ENCODE assay signal across 7 mouse cellular contexts in genomic region chr7:109968924-109969450, GRCm38 (mm10). TPM values are rescaled to one million over a fixed set of nuclear protein-coding genes. Genes with fewer than 3 reads are reported as not detected.
DNase-seq lines count a peak whose midpoint lies in the region; ATAC-seq and TF ChIP-seq lines count a peak whose summit lies in the region.

No protein-coding gene starts in this region.

- peak; percentile 82 for ATAC-seq in lung, embryonic 16.5 days (ENCODE audit: low read depth)
- ATAC-seq in intestine, postnatal 0 days, result no peak; the same call in 1 of the 2 replicates
- ATAC-seq in midbrain, embryonic 12.5 days (ENCODE audit: low FRiP score, low read depth), result peak; percentile 66

- no peak overlapping the region for H3K4me3 ChIP-seq in lung, embryonic 16.5 days (ENCODE audit: low read length)
- no peak overlapping the region for H3K4me3 ChIP-seq in lung, adult 2 months (replicated peaks; ENCODE audit: extremely low read depth, low read depth, low read length)
- no peak overlapping the region for H3K4me3 ChIP-seq in embryonic fibroblast, embryonic 13.5 days (ENCODE audit: insufficient read depth, low read length)
- H3K4me3 ChIP-seq in intestine, postnatal 0 days (ENCODE audit: low read depth, low read length), result no peak overlapping the region
- H3K4me3 ChIP-seq in midbrain, embryonic 12.5 days, result no peak overlapping the region

- WGBS in lung, embryonic 16.5 days, result 0% methylated on average over 2 of the region's 2 CpGs
- WGBS in lung, adult 2 months, result 0% methylated on average over 2 of the region's 2 CpGs
- 20% methylated on average over 1 of the region's 2 CpGs for WGBS in intestine, postnatal 0 days
- 13% methylated on average over 2 of the region's 2 CpGs for WGBS in midbrain, embryonic 12.5 days

- TF ChIP-seq POLR2A in lung, adult 2 months (IDR thresholded peaks at IDR 0.05; ENCODE audit: borderline replicate concordance, extremely low read depth, low read depth, low read length), result no peak
- TF ChIP-seq POLR2A in embryonic fibroblast, embryonic 13.5 days (IDR thresholded peaks at IDR 0.05; ENCODE audit: low read depth, low read length), result no peak

- peak overlapping the region; percentile 55; the same call in 1 of the 2 replicates for H3K27ac ChIP-seq in lung, embryonic 16.5 days (ENCODE audit: low read length)
- peak overlapping the region; percentile 77 for H3K27ac ChIP-seq in embryonic fibroblast, embryonic 13.5 days (ENCODE audit: insufficient read depth, low read length)
- no peak overlapping the region for H3K27ac ChIP-seq in intestine, postnatal 0 days (ENCODE audit: low read depth, low read length)
- peak overlapping the region; percentile 64 for H3K27ac ChIP-seq in midbrain, embryonic 12.5 days (replicated peaks)

- no peak overlapping the region for H3K4me2 ChIP-seq in lung, embryonic 16.5 days (ENCODE audit: low read depth, low read length)
- H3K4me2 ChIP-seq in intestine, postnatal 0 days (replicated peaks; ENCODE audit: low read depth), result no peak overlapping the region
- no peak overlapping the region for H3K4me2 ChIP-seq in midbrain, embryonic 12.5 days (replicated peaks)

- no peaks in the 10 kb centered on the region for H3K9me3 ChIP-seq in lung, embryonic 16.5 days (ENCODE audit: control insufficient read depth, low read length)
- H3K9me3 ChIP-seq in intestine, postnatal 0 days (ENCODE audit: control insufficient read depth), result no peaks in the 10 kb centered on the region
- H3K9me3 ChIP-seq in midbrain, embryonic 12.5 days, result no peaks in the 10 kb centered on the region

- no peaks in the 10 kb centered on the region; the same call in 1 of the 2 replicates for H3K36me3 ChIP-seq in lung, embryonic 16.5 days (ENCODE audit: control insufficient read depth, insufficient read depth, low read length)
- peaks cover 6% of the 10 kb centered on the region for H3K36me3 ChIP-seq in intestine, postnatal 0 days (ENCODE audit: control insufficient read depth, insufficient read depth)
- peaks cover 7% of the 10 kb centered on the region; the same call in 1 of the 2 replicates for H3K36me3 ChIP-seq in midbrain, embryonic 12.5 days

- H3K9ac ChIP-seq in lung, embryonic 16.5 days (ENCODE audit: low read length), result no peak overlapping the region
- H3K9ac ChIP-seq in intestine, postnatal 0 days (ENCODE audit: low read depth, low read length), result no peak overlapping the region
- no peak overlapping the region for H3K9ac ChIP-seq in midbrain, embryonic 12.5 days (replicated peaks)

- DNase-seq in lung, adult 2 months, result no peak
- DNase-seq in cerebellum, adult 18-20 months, result peak; percentile 74
- no peak for DNase-seq in thymus, postnatal 0 days (ENCODE audit: low spot score)

- peaks cover 13% of the 10 kb centered on the region for H3K4me1 ChIP-seq in lung, embryonic 16.5 days (replicated peaks; ENCODE audit: control insufficient read depth, insufficient read depth, low read length)
- no peaks in the 10 kb centered on the region for H3K4me1 ChIP-seq in lung, adult 2 months (ENCODE audit: control insufficient read depth, insufficient read depth, low read length)
- peaks cover 6% of the 10 kb centered on the region; the same call in 1 of the 2 replicates for H3K4me1 ChIP-seq in embryonic fibroblast, embryonic 13.5 days (ENCODE audit: control insufficient read depth, insufficient read depth, low read length)
- H3K4me1 ChIP-seq in intestine, postnatal 0 days (replicated peaks; ENCODE audit: control insufficient read depth, insufficient read depth, low read length), result no peaks in the 10 kb centered on the region
- peaks cover 20% of the 10 kb centered on the region for H3K4me1 ChIP-seq in midbrain, embryonic 12.5 days

- no peak for TF ChIP-seq CTCF in lung, adult 2 months (IDR thresholded peaks at IDR 0.05; ENCODE audit: insufficient read depth, low read length)
- TF ChIP-seq CTCF in embryonic fibroblast, embryonic 13.5 days (IDR thresholded peaks at IDR 0.05; ENCODE audit: borderline replicate concordance, insufficient read depth, low read length), result no peak
- peak; percentile 52 for TF ChIP-seq CTCF in intestine, postnatal 0 days (IDR thresholded peaks at IDR 0.05; ENCODE audit: low read depth)

- no peaks in the 10 kb centered on the region for H3K27me3 ChIP-seq in lung, embryonic 16.5 days (ENCODE audit: control insufficient read depth, insufficient read depth, low read depth, low read length)
- no peaks in the 10 kb centered on the region for H3K27me3 ChIP-seq in intestine, postnatal 0 days (replicated peaks; ENCODE audit: control insufficient read depth, insufficient read depth, low read length)
- H3K27me3 ChIP-seq in midbrain, embryonic 12.5 days, result no peaks in the 10 kb centered on the region

RNA-seq across cellular contexts. Expression of gene Dennd5a, which starts 8.7 kb away (rescaled TPM):
- 32.5 and 32.9 TPM in 2 replicates for polyA plus RNA-seq in lung, embryonic 16.5 days (2015; fragmentation: Nextera tagmentation; extraction: Ambion mirVana)
- 122 and 134 TPM in 2 replicates for polyA plus RNA-seq in lung, adult 2 months (2012; rRNA removed)
- 103 and 119 TPM in 2 replicates for polyA plus RNA-seq in embryonic fibroblast, embryonic 13.5 days (2011; ENCODE audit: insufficient read length, low read depth, missing spikeins)
- 15.3 and 16.6 TPM in 2 replicates for polyA plus RNA-seq in intestine, postnatal 0 days (2015; fragmentation: Nextera tagmentation; extraction: Ambion mirVana)
- 51.8 and 53.1 TPM in 2 replicates for polyA plus RNA-seq in midbrain, embryonic 12.5 days (2016; fragmentation: Nextera tagmentation; extraction: Ambion mirVana)
- 9.4 and 9.5 TPM in 2 replicates for polyA plus RNA-seq in thymus, postnatal 0 days (2015; fragmentation: Nextera tagmentation; extraction: Ambion mirVana)

RNA-seq across cellular contexts. Expression of gene Tmem41b, which starts 17.7 kb away (rescaled TPM):
- polyA plus RNA-seq in lung, embryonic 16.5 days (2015; fragmentation: Nextera tagmentation; extraction: Ambion mirVana), result 65.2 and 65.4 TPM in 2 replicates
- polyA plus RNA-seq in lung, adult 2 months (2012; rRNA removed), result 23.8 and 26.8 TPM in 2 replicates
- 77.0 and 90.7 TPM in 2 replicates for polyA plus RNA-seq in embryonic fibroblast, embryonic 13.5 days (2011; ENCODE audit: insufficient read length, low read depth, missing spikeins)
- 138 and 151 TPM in 2 replicates for polyA plus RNA-seq in intestine, postnatal 0 days (2015; fragmentation: Nextera tagmentation; extraction: Ambion mirVana)
- polyA plus RNA-seq in midbrain, embryonic 12.5 days (2016; fragmentation: Nextera tagmentation; extraction: Ambion mirVana), result 74.6 and 77.5 TPM in 2 replicates
- polyA plus RNA-seq in thymus, postnatal 0 days (2015; fragmentation: Nextera tagmentation; extraction: Ambion mirVana), result 47.7 and 48.8 TPM in 2 replicates

RNA-seq across cellular contexts. Expression of gene Ipo7, which starts 49.1 kb away (rescaled TPM):
- polyA plus RNA-seq in lung, embryonic 16.5 days (2015; fragmentation: Nextera tagmentation; extraction: Ambion mirVana), result 40.4 and 45.8 TPM in 2 replicates
- polyA plus RNA-seq in lung, adult 2 months (2012; rRNA removed), result 20.9 and 23.6 TPM in 2 replicates
- 197 and 211 TPM in 2 replicates for polyA plus RNA-seq in embryonic fibroblast, embryonic 13.5 days (2011; ENCODE audit: insufficient read length, low read depth, missing spikeins)
- 12.0 and 12.4 TPM in 2 replicates for polyA plus RNA-seq in intestine, postnatal 0 days (2015; fragmentation: Nextera tagmentation; extraction: Ambion mirVana)
- polyA plus RNA-seq in midbrain, embryonic 12.5 days (2016; fragmentation: Nextera tagmentation; extraction: Ambion mirVana), result 49.7 and 51.8 TPM in 2 replicates
- polyA plus RNA-seq in thymus, postnatal 0 days (2015; fragmentation: Nextera tagmentation; extraction: Ambion mirVana), result 24.6 and 27.0 TPM in 2 replicates

Comparison
In these comparisons a context has a peak if more than half of its experiments do, and no peak if none do; other contexts are left out.
1. DNase-seq: peak in cerebellum, adult 18-20 months (2 of 2); none in lung, adult 2 months (single experiment) and thymus, postnatal 0 days (single experiment).